Comparison of ENCODE assay signal across 10 mouse cellular contexts in the genomic region with DNA sequence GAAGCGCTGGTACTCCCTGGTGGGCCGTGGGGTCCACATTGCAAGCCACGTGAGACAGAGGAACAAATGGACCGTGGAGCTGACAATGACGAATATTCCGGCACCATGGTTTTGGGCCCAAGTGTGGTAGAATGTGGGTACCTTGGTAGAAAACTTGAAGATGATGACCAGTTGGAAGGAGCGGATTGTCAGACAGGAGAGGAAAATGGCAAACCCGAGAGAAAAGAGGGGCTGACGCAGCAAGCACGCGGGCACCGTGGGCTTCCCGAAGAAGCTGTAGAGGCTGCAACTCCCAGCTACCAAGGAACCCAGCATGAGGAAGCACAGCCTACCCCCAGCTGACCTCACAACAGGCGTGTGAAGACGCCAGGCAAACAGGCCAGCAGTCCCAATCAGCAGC. TPM values are rescaled to one million over a fixed set of nuclear protein-coding genes. Genes with fewer than 3 reads are reported as not detected.
DNase-seq lines count a peak whose midpoint lies in the region; ATAC-seq and TF ChIP-seq lines count a peak whose summit lies in the region.
"Had no signal": no experiment of that assay in that cellular context is flagged by ENCODE, and none has a peak within 500 bp of the region (broad histone marks: within the 10 kb centered on the region; RNA-seq: fewer than 3 reads in every experiment).

No protein-coding gene starts in this region.

- H3K27me3 ChIP-seq in heart, embryonic 12.5 days (replicated peaks) = peaks cover 24% of the 10 kb centered on the region
- H3K27me3 ChIP-seq in hindbrain, embryonic 11.5 days (ENCODE audit: control insufficient read depth, insufficient read depth, low read length) = no peaks in the 10 kb centered on the region; the same call in 1 of the 2 replicates
- H3K27me3 ChIP-seq in midbrain, embryonic 10.5 days (ENCODE audit: low read depth, poor library complexity, severe bottlenecking) = peaks cover 11% of the 10 kb centered on the region

- H3K4me2 ChIP-seq in heart, embryonic 12.5 days = peak overlapping the region; percentile 95
- peak overlapping the region; percentile 95 for H3K4me2 ChIP-seq in hindbrain, embryonic 11.5 days (replicated peaks; ENCODE audit: low read depth, low read length)

- ATAC-seq in heart, embryonic 12.5 days (ENCODE audit: insufficient number of reproducible peaks, low FRiP score) = no peak
- no peak for ATAC-seq in hindbrain, embryonic 11.5 days (ENCODE audit: low FRiP score)

- peaks cover 11% of the 10 kb centered on the region for H3K36me3 ChIP-seq in heart, embryonic 12.5 days
- peaks cover 19% of the 10 kb centered on the region; the same call in 1 of the 2 replicates for H3K36me3 ChIP-seq in ES-E14 (ENCODE audit: control insufficient read depth, insufficient read depth, low read length, poor library complexity, severe bottlenecking)
- H3K36me3 ChIP-seq in hindbrain, embryonic 11.5 days (ENCODE audit: control insufficient read depth, insufficient read depth, low read length) = no peaks in the 10 kb centered on the region
- H3K36me3 ChIP-seq in midbrain, embryonic 10.5 days = peaks cover 30% of the 10 kb centered on the region

- H3K9me3 ChIP-seq in heart, embryonic 12.5 days (replicated peaks) = no peaks in the 10 kb centered on the region
- H3K9me3 ChIP-seq in ES-E14 (ENCODE audit: control insufficient read depth, insufficient read depth, low read depth, low read length) = no peaks in the 10 kb centered on the region
- no peaks in the 10 kb centered on the region for H3K9me3 ChIP-seq in hindbrain, embryonic 11.5 days (ENCODE audit: control insufficient read depth, low read length)
- H3K9me3 ChIP-seq in midbrain, embryonic 10.5 days (replicated peaks) = no peaks in the 10 kb centered on the region

- DNase-seq in heart, postnatal 10 days = no peak
- no peak for DNase-seq in ES-E14 (ENCODE audit: low read depth, low spot score)
- DNase-seq in hindbrain, embryonic 11.5 days (ENCODE audit: low spot score) = no peak
- DNase-seq in midbrain, embryonic 10.5 days (ENCODE audit: low spot score) = no peak
- DNase-seq in adrenal gland, adult 18-20 months (ENCODE audit: low spot score in 2 of 2) = no peak
- no peak for DNase-seq in thymus, postnatal 4 days
- no peak for DNase-seq in layer of hippocampus, adult 9-11 months
- DNase-seq: heart, adult 11 months had no signal

- 63% methylated on average over 15 of the region's 15 CpGs for WGBS in heart, embryonic 12.5 days
- 61% methylated on average over 15 of the region's 15 CpGs for WGBS in hindbrain, embryonic 11.5 days
- 65% methylated on average over 15 of the region's 15 CpGs for WGBS in midbrain, embryonic 10.5 days

- peaks cover 41% of the 10 kb centered on the region for H3K4me1 ChIP-seq in heart, embryonic 12.5 days (replicated peaks)
- peaks cover 2 to 26% of the 10 kb centered on the region in 2 experiments; a peak in 2 of 4 replicates for H3K4me1 ChIP-seq in ES-E14 (ENCODE audit: control insufficient read depth in 2 of 2, insufficient read depth in 2 of 2, low read length in 2 of 2, poor library complexity in 1 of 2)
- H3K4me1 ChIP-seq in hindbrain, embryonic 11.5 days (replicated peaks; ENCODE audit: control insufficient read depth, insufficient read depth, low read length) = peaks cover 24% of the 10 kb centered on the region
- H3K4me1 ChIP-seq in midbrain, embryonic 10.5 days = peaks cover 71% of the 10 kb centered on the region

- H3K4me3 ChIP-seq in heart, embryonic 12.5 days = peak overlapping the region; percentile 79
- peak overlapping the region; percentile 57 to 82; a peak in 3 of 4 replicates for H3K4me3 ChIP-seq in ES-E14 (ENCODE audit: insufficient read depth in 1 of 2, low read depth in 1 of 2, low read length in 2 of 2, poor library complexity in 1 of 2, severe bottlenecking in 1 of 2)
- peak overlapping the region; percentile 70; the same call in 1 of the 2 replicates for H3K4me3 ChIP-seq in hindbrain, embryonic 11.5 days (ENCODE audit: low read depth, low read length)
- peak overlapping the region; percentile 72 for H3K4me3 ChIP-seq in midbrain, embryonic 10.5 days

- no peak overlapping the region for H3K27ac ChIP-seq in heart, embryonic 12.5 days (ENCODE audit: poor library complexity, severe bottlenecking)
- H3K27ac ChIP-seq in ES-E14 (ENCODE audit: insufficient read depth, low read depth, low read length, poor library complexity, severe bottlenecking) = no peak overlapping the region
- no peak overlapping the region for H3K27ac ChIP-seq in hindbrain, embryonic 11.5 days (ENCODE audit: low read depth, low read length)
- H3K27ac ChIP-seq in midbrain, embryonic 10.5 days (replicated peaks) = no peak overlapping the region
- H3K27ac ChIP-seq: macrophage had no signal

- peak overlapping the region; percentile 73 for H3K9ac ChIP-seq in heart, embryonic 12.5 days
- peak overlapping the region; percentile 25; the same call in 1 of the 2 replicates for H3K9ac ChIP-seq in ES-E14 (ENCODE audit: insufficient read depth, low read depth, low read length, poor library complexity, severe bottlenecking)
- no peak overlapping the region; the same call in none of the 2 replicates for H3K9ac ChIP-seq in hindbrain, embryonic 11.5 days (ENCODE audit: low read depth, low read length)

- in situ Hi-C loops in ES-E14 (cut with MboI; ENCODE audit: low sequenced_read_pairs in 2 of 2, unreplicated experiment in 2 of 2) = no loop called here

- intact Hi-C loops in heart, postnatal 10 days (cut with DNase I) = no loop called here

TF ChIP-seq in ES-E14, 5 proteins besides CTCF, POLR2A, EP300 and RAD21:
- no peak for TF ChIP-seq CHD2 (IDR thresholded peaks at IDR 0.05; ENCODE audit: low read depth, low read length)
- TF ChIP-seq ZNF384 (IDR thresholded peaks at IDR 0.05; ENCODE audit: low read depth, low read length) = no peak
- TF ChIP-seq ZC3H11A (IDR thresholded peaks at IDR 0.05; ENCODE audit: borderline replicate concordance, low read depth, low read length) = no peak

RNA-seq across cellular contexts. Expression of a gene that starts 1.0 kb away (rescaled TPM):
- polyA plus RNA-seq in heart, embryonic 12.5 days (2016; fragmentation: Nextera tagmentation; extraction: Ambion mirVana) = 13.9 and 15.1 TPM in 2 replicates
- total RNA-seq in heart, postnatal 10 days (2021) = 1 to 10 TPM; 4.9 to 5.2 TPM
- 18.7 and 31.7 TPM in 2 replicates for total RNA-seq in ES-E14 (2012; rRNA removed)
- polyA plus RNA-seq in hindbrain, embryonic 11.5 days (2014; fragmentation: Nextera tagmentation; extraction: Ambion mirVana) = 18.0 and 19.6 TPM in 2 replicates
- 18.7 and 25.6 TPM in 2 replicates for polyA plus RNA-seq in midbrain, embryonic 10.5 days (2016; fragmentation: Nextera tagmentation; extraction: Ambion mirVana)
- 1 to 10 TPM; 8.3 to 8.9 TPM for total RNA-seq in adrenal gland, adult 18-20 months (2021)

RNA-seq across cellular contexts. Expression of a gene that starts 9.9 kb away (rescaled TPM):
- 0.06 and 0.13 TPM in 2 replicates for polyA plus RNA-seq in heart, embryonic 12.5 days (2016; fragmentation: Nextera tagmentation; extraction: Ambion mirVana)
- total RNA-seq in heart, postnatal 10 days (2021) = under 1 TPM; 0.10 to 0.17 TPM
- total RNA-seq in ES-E14 (2012; rRNA removed) = 1.9 and 3.0 TPM in 2 replicates
- polyA plus RNA-seq in hindbrain, embryonic 11.5 days (2014; fragmentation: Nextera tagmentation; extraction: Ambion mirVana) = 0.62 and 0.84 TPM in 2 replicates
- polyA plus RNA-seq in midbrain, embryonic 10.5 days (2016; fragmentation: Nextera tagmentation; extraction: Ambion mirVana) = 0.73 and 0.75 TPM in 2 replicates
- total RNA-seq in adrenal gland, adult 18-20 months (2021) = not detected
- polyA plus RNA-seq: macrophage had no signal

RNA-seq across cellular contexts. Expression of a gene that starts 10.7 kb away (rescaled TPM):
- polyA plus RNA-seq in heart, embryonic 12.5 days (2016; fragmentation: Nextera tagmentation; extraction: Ambion mirVana) = 23.1 and 25.8 TPM in 2 replicates
- 10 to 100 TPM; 11.3 to 13.5 TPM for total RNA-seq in heart, postnatal 10 days (2021)
- total RNA-seq in ES-E14 (2012; rRNA removed) = 70.1 and 81.7 TPM in 2 replicates
- 23.2 and 25.6 TPM in 2 replicates for polyA plus RNA-seq in hindbrain, embryonic 11.5 days (2014; fragmentation: Nextera tagmentation; extraction: Ambion mirVana)
- 35.3 and 35.7 TPM in 2 replicates for polyA plus RNA-seq in midbrain, embryonic 10.5 days (2016; fragmentation: Nextera tagmentation; extraction: Ambion mirVana)
- 10 to 100 TPM; 23.6 to 33.5 TPM for total RNA-seq in adrenal gland, adult 18-20 months (2021)

RNA-seq across cellular contexts. Expression of a gene that starts 19.9 kb away (rescaled TPM):
- polyA plus RNA-seq in heart, embryonic 12.5 days (2016; fragmentation: Nextera tagmentation; extraction: Ambion mirVana) = 41.0 and 41.4 TPM in 2 replicates
- 10 to 100 TPM; 43.5 to 49.4 TPM for total RNA-seq in heart, postnatal 10 days (2021)
- 19.7 and 21.0 TPM in 2 replicates for total RNA-seq in ES-E14 (2012; rRNA removed)
- 2.7 and 3.0 TPM in 2 replicates for polyA plus RNA-seq in hindbrain, embryonic 11.5 days (2014; fragmentation: Nextera tagmentation; extraction: Ambion mirVana)
- polyA plus RNA-seq in midbrain, embryonic 10.5 days (2016; fragmentation: Nextera tagmentation; extraction: Ambion mirVana) = 6.9 and 8.5 TPM in 2 replicates
- 10 to 100 TPM; 18.3 to 28.2 TPM for total RNA-seq in adrenal gland, adult 18-20 months (2021)

RNA-seq across cellular contexts. Expression of a gene that starts 32.4 kb away (rescaled TPM):
- 26.7 and 27.0 TPM in 2 replicates for polyA plus RNA-seq in heart, embryonic 12.5 days (2016; fragmentation: Nextera tagmentation; extraction: Ambion mirVana)
- total RNA-seq in heart, postnatal 10 days (2021) = 10 to 100 TPM in 1 of 2 experiments, 1 to 10 TPM in 1; 8.5 to 11.3 TPM
- total RNA-seq in ES-E14 (2012; rRNA removed) = 22.2 and 29.2 TPM in 2 replicates
- 15.2 and 19.4 TPM in 2 replicates for polyA plus RNA-seq in hindbrain, embryonic 11.5 days (2014; fragmentation: Nextera tagmentation; extraction: Ambion mirVana)
- polyA plus RNA-seq in midbrain, embryonic 10.5 days (2016; fragmentation: Nextera tagmentation; extraction: Ambion mirVana) = 23.9 and 30.4 TPM in 2 replicates
- 10 to 100 TPM; 12.4 to 13.2 TPM for total RNA-seq in adrenal gland, adult 18-20 months (2021)
